Mouse (Mus musculus) G1E-ER4 (cell line): ENCODE measurements around the gene Rnf167. TPM values are rescaled to one million over a fixed set of nuclear protein-coding genes. Genes with fewer than 3 reads are reported as not detected.

Experiments used
- GATA1 ChIP-seq: IDR thresholded peaks from one replicate; pipeline ENCODE4 v1.8.0; 2012; ENCODE audit warnings: low read length, inconsistent platforms
- polyA plus RNA-seq: library from polyadenylated mRNA; stranded (reverse); fragments of >175 nt; gene quantifications from 2 replicates; pipeline ENCODE4 v1.2.3, GENCODE M21; 2012

The Rnf167 gene
- polyA plus RNA-seq, 1 experiment: 82.3 TPM

DNA sequence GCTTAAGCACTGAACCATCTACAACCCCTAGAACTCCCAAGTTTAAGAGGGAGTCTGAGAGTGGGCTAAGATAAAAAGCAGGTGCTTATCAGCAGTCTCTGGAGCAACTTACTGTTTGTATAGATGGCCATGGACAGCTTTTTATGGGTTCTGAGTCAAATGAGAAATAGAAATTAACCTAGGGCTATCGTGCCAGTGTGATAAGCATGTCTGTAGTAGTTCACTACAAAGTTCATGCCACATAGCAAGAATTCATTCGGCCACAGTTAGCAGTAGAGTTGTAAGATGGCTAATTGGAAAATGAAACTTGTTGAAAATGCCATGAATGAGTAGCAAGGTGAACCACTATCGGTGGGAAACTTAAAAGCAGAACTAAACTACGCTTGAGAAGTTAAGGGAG, 1.5 kb downstream of the Rnf167 start:
- peak; percentile 81 for TF ChIP-seq GATA1

DNA sequence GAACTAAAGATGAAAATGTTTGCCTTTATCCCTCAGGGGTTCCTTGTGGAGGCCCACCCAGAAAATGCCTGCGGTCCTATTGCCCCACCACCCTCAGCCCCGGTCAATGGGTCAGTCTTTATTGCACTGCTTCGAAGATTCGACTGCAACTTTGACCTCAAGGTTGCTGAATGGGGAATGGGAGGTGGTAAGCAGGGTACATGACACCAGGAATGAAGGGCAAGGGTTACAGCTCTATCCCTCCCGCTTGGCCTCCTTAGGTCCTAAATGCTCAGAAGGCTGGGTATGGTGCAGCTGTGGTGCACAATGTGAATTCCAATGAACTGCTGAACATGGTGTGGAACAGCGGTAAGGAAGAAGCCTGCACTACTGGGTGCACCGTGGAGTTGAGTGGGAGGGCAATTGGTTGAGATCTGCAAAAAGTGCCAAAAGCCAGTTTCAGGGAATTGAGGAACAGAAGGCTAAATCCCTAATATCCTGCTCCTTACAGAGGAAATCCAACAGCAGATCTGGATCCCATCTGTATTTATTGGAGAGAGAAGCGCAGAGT, 2.2 kb downstream of the Rnf167 start:
- TF ChIP-seq GATA1: no peak

- no peak for TF ChIP-seq GATA1
Measured at GRCm38 (mm10) chr11:70650322-70651175, 3.5 kb downstream of the Rnf167 start.

DNA sequence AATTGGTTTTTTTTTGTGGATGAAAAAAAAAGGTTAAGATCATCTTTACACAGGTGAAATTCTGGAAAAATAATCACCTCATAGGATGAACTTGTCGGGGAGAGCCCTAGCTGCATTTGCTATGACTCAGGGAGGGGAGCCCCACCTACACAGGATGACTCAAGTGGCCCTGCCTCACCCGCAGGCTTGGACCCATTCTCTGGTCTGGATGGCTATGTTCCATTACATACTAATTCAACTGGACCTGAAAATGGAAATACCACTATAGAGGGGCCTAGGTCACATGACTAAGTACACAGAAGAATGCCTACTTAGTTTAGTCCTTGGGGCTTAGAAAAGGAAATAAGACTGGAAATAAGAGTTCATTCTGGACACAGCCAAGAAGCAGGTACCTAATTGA, 4.4 kb downstream of the Rnf167 start:
- TF ChIP-seq GATA1: no peak

- no peak for TF ChIP-seq GATA1
Measured at GRCm38 (mm10) chr11:70652029-70652883, 5.2 kb downstream of the Rnf167 start.

GRCm38 (mm10) chr11:70652884-70653344, 5.9 kb downstream of the Rnf167 start:
- TF ChIP-seq GATA1: no peak

DNA sequence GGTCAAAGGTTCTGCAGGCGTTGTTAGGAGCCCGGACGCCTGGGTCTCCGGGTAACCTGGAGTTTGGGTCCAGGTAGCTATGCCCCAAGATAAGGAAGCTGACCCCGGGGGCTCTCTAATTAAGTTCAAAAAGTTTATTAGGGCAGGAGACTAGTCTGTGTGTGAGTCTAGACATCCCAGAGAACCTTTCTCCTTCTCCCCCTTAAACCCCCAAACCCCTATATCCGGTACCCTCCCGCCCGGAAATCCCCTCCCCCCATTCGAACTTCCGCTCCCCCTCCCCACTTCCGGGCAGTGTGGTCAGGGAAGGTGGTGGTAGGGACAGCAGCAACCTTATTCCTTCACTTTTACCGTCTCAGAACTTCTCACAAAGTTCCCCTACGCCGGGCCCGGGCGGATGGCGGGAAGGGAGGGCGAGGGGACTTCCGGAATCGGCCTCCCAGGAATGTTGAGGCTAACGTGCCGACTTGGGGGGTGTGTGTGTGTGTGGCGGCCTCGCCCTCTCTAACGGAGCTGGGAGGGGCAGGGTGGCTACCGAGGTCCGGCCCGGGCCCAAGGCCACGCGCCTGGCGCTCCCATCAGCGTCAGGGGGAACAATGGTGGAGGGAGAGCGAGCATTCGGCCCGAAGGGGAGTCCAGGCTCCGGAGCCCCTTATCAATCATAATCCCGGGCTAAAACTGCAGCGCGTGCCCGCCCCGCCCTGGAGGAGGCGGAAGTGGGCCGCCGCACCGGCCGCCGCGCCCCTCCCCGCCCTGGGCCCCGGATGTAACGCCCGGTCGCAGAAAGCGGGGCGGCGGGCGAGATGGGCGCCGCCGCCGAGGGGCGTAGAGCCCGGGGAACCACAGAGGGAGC, 6.5 kb downstream of the Rnf167 start:
- TF ChIP-seq GATA1: no peak

DNA sequence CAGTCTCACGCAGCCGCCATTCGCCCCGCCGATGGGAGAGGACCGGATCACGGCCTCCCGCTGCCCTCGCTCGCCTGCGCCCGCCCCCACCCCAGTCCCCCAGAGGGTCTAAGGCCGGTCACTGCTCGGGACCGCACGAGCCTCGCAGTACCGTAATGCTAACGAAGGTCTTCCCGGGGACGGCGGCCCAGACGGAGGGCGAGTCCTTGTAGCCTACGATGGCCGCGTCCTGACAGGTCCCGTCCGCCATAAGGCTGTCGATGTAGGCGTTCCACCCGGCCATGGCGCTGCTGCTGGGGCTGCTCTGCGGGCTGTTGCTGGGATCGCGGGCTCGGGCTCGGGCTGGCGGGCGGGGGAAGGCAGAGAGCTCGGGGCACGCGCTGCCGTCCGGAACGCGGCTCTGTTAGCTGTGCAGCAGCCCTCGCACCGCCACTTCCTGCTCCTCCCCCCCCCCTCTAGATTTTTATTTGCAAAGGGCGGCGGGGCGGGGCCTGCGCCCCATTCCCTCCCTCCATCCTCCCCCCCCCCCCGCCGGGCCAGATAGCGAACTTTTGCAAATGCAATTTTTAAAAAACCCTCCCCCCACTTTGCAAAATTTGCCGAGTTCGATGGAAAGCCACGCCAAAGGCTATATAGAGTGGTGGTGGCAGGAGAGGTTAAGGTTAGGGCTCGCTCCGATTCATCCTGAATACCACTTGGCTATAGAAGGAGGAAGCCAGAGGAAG, 7.3 kb downstream of the Rnf167 start, which contains the start of gene Pfn1:
TSS of gene Pfn1 (minus strand) at position 447 of the 725 bp plus-strand sequence.
- no peak for TF ChIP-seq GATA1

DNA sequence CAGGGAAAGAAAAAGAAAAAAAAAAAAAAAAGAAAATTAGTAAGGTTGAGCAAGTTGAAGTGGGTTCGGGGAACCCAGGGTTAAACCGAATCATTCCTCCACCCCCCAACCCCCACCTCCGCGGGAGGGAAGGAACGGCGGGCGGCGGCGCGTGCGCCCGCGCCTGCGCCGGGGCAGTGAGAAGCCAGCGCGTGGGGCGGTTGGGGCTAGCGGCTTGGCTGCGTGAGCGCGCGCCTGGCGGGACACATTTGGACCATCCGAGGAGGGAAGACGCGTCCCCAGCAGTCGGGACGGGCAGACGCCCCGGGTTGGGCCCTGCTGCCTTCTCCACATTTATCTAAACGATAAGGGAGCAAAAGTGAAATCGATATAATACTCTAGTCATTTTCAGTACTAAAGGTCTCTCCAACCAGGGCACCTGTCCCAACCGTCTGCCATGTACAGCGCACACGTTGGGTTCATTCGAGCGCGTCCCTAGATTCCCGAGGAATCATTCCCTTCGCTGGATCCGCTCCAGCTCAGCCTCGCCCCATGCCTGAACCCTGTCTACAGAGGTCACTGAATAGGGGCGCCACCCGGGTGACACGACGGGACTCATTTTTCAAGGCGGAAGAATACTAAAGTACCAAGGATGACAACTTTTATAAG, 8.0 kb downstream of the Rnf167 start:
- TF ChIP-seq GATA1: no peak

- no peak for TF ChIP-seq GATA1
Measured at GRCm38 (mm10) chr11:70655571-70656455, 8.8 kb downstream of the Rnf167 start.

- TF ChIP-seq GATA1: no peak
Measured at GRCm38 (mm10) chr11:70656456-70656927, 9.5 kb downstream of the Rnf167 start.

DNA sequence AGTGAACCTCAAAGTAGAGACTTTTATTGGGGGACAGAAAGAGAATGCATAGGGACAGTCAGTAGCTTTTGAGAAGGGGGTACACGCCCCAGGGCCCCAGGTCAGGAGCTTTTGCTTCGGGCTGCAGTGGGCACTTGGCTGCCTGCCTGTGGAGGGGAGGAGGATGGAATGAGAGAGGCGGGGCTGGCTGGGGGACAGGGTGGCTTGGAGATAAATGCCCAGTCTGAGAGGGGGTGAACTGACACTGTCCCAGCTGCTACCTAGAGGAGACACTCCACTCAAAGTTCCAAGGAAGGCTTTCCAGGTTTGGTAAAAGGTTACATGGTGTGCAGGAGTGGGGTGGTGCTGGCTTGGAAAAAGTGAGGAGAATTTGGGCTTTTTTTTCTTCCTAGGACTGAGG, 9.9 kb downstream of the Rnf167 start, which contains the start of gene Eno3:
TSS of gene Eno3 (plus strand) at position 239 of the 400 bp plus-strand sequence.
- no peak for TF ChIP-seq GATA1

- no peak for TF ChIP-seq GATA1
Measured at GRCm38 (mm10) chr11:70657573-70657972, 10.5 kb downstream of the Rnf167 start.
